Mouse (Mus musculus) c-Kit-positive CD71-positive TER-119-positive erythroid progenitor cells, embryonic 14.5 days (primary cell): ENCODE measurements around the gene Accs.

Experiments used
- DNase-seq: peaks from one replicate; pipeline ENCODE4 v3.0.0-alpha.2; 2013; ENCODE audit warnings: low spot score

Accs gene

GRCm38 (mm10) chr2:93851303-93851702 lies 1.6 kb upstream of the Accs start:
- DNase-seq: no peak

DNA sequence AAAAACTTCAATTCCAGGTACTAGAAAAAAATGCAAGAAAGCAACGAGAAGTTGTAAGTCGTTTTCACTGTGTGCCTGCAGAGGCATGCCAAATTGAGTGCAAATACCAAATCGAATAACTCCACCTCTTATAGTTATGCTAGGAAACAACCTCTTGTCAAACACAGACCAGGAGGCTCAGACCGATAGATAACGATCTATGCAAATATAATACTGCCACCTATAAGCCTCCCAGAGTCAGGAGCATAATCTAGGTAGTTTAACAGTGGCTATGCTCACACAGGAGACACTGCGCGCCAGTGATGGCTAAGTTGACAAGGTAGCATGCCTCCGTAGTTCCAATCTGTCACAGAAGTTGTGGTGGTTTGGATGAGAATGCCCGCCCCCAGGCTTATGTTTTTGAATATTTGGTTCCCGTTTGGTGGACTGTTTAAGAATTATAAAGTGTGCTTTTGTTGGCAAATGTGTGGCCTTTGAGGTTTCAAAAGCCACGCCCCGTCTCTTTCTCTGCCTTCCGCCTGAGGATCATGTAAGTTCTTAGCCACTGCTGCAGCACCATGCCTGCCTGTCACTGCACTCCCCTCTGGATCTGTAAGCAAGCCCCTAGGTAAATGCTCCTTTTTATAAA lies 688 bp upstream of the Accs start:
- DNase-seq: no peak

GRCm38 (mm10) chr2:93841349-93841748 lies 8.4 kb downstream of the Accs start:
- DNase-seq: no peak

- no peak for DNase-seq
These were observed 9.6 kb downstream of the Accs start for GRCm38 (mm10) chr2:93840109-93840508.

DNA sequence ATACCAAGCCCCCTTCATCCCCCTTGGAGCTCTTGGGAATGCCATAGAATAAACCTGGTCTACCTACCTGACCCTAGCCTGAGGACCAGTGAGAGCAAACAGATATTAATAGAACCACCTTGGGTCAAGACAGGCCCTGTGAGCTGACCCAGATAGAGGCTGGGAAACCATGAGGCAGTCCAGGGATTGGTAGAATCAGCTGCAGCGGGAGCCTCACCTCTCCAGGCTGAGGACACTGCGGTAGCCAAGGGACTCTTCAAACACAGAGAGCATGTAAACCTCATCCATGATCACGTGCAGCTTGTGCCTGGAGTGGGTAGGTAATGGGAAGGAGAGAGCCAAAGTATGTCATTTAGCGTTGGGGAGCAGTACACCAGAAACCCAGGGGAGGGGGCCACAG lies 10.8 kb downstream of the Accs start:
- DNase-seq: no peak

- DNase-seq: no peak
These were observed 13.4 kb downstream of the Accs start for GRCm38 (mm10) chr2:93836232-93836785.

GRCm38 (mm10) chr2:93835596-93835995 lies 14.1 kb downstream of the Accs start:
- DNase-seq: no peak

GRCm38 (mm10) chr2:93823519-93823918 lies 26.2 kb downstream of the Accs start:
- DNase-seq: peak; percentile 90

- DNase-seq: peak; percentile 77
These were observed 27.5 kb downstream of the Accs start, which contains the start of gene Ext2 for GRCm38 (mm10) chr2:93822045-93822749. TSS of gene Ext2 (minus strand) at chr2:93822568.

DNA sequence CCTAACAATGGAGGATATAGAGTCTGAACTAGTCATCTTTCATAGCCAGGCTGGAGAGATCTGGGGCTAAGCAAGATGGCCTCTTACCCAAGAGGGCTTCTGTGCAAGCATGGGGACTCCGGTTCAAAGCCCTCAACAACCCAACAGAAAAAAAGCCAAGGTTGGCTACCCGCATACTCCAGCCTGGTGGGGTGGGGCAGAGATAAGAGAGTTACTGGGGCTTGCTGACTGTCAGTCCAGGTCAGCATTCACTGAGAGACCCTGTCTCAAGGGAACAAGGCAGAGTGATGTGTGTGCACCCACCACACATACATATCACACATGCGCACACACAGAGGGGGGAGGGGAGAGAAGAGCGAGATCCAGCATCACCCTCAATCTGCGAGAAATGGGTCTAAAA lies 32.0 kb downstream of the Accs start:
- peak; percentile 28 for DNase-seq

DNA sequence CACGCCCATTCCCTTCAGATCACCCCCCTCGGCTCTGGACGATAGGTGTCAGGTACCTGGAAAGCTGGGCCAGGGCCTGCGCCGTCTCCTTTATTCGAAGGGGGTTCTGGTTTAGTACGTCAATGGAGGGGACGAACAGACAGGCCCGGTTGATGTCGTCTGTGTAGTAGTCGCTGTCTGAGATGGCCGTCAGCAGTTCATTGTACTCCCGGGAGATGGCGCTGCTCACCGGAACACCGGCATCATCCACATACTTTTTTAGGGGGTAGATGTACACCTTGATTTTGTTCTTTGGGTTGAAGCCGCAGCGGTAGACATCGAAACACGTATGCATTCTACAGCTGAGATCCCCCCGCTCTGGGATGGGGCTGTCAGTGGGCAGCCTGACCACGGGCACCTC lies 36.4 kb downstream of the Accs start:
- no peak for DNase-seq

DNA sequence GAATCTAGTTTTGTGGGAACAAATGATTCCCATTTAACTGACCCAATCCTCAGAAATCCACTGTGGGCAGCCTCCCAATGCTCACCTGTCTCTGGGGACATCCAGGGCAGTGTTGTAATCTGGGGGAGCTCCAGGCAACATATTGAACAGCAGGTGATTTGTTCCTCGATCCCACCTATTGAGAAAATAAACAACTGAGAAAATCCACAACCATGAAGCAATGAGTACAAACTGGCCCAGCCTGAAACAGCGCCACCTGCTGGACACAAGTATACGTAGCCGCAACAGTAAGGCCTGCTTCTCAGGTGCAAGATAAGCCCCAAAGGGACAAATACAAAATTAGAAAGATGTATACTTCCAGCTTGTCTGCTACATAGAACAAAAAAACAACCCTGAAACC lies 37.9 kb downstream of the Accs start:
- peak; percentile 63 for DNase-seq

- no peak for DNase-seq
These were observed 39.8 kb downstream of the Accs start for GRCm38 (mm10) chr2:93809931-93810330.

DNA sequence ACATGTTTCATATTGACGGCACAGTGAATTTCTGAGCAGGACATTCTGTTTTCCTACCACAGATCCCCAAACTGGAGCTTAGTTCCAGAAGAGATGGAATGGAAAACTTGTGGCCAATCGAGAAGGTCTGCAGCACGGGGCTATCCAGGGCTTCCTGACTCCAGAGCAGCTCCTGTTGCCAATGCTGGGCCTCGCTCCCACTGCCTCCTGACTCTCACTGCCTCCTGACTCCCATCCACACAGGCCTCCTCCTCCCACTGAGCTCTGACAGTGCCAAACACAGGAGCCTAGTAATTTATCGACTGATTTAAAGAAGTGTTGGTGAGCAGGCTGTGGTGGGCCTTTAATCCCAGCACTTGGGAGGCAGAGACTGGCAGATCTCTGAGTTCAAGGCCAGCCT lies 41.7 kb downstream of the Accs start:
- DNase-seq: no peak

- DNase-seq: no peak
These were observed 42.3 kb downstream of the Accs start for GRCm38 (mm10) chr2:93807440-93807839.

DNA sequence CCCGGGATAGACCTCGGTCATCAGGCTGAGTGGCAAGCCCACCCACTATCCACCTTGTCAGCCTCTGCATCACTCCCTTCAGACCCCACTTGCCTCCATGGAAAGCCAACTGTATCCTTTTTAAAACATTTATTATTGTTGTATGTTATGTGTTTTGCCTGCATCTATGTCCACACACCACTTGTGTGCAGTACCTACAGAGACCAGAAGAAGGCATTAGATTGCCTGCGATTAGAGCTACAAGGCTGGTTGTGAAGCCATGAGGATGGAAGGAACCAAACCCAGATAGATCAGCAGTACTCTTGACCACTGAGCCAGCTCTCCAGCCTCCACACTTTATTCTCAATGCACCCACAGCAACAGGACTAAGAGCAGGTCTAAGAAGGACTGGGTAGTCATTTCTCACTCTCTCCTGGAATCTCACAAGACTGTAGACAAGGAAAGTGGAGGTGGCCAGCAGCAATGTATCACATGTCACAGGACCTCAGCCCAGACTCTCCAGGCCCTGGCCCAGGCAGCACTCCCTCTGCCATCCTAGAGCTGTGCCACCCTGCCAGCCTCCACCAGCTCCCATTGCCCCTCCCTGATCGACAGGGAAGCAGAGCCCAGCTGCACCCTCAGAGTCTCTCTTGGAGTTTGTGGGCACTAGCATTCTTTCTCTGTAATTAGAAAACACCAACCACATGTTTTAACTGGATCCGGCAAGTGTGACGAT lies 43.1 kb downstream of the Accs start:
- no peak for DNase-seq

- DNase-seq: no peak
These were observed 44.2 kb downstream of the Accs start for GRCm38 (mm10) chr2:93805523-93805922.

GRCm38 (mm10) chr2:93805066-93805465 lies 44.7 kb downstream of the Accs start:
- DNase-seq: peak; percentile 39

DNA sequence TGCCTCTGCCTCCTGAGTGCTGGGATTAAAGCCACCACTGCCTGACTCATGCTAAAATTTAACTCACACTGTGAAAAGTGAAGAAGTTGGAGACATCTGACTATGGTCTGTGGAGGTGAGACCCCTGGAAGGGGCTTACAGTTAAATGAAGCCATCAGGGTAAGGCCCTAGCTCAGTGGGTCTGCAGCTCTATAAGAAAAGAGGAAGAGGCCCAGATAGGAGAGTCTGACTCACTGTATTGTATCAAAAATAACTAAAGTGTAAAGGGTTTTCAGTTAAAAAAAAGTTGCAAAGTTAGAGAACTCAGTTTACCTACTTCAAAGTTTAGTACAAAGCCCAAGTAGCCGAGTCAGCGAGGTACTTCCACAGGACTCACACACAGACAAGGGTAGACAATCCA lies 46.8 kb downstream of the Accs start:
- no peak for DNase-seq

GRCm38 (mm10) chr2:93801097-93801496 lies 48.6 kb downstream of the Accs start:
- DNase-seq: no peak

DNA sequence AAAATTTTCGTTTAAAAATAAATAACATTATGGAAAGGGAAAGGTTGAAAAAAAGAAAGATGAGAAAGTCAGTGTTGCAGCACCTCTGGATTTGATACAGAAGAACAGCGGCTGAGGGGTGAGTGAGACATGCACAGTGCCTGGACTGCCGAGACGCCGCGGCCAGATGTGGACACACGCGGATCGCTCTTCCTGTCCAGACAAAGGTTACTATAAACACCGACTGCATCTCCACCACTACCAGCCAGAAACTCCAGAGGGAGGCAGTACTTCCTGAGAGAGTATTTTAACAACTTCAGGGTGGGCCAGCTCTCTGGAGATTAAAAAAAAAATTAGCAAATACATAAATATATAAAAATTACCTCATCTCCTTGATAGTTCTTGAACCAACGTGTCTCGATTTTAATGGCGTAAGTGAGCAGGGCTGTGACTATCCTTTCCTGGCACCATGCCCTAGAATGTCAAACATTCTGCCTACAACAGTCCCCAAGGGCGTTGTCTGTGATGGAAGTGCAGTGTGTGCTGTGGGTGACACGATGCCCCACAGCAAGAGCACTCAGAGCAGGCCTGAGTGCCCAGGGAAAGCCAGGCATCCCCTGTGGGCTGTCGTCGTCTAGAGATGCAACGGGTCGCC lies 52.5 kb downstream of the Accs start:
- DNase-seq: no peak

DNA sequence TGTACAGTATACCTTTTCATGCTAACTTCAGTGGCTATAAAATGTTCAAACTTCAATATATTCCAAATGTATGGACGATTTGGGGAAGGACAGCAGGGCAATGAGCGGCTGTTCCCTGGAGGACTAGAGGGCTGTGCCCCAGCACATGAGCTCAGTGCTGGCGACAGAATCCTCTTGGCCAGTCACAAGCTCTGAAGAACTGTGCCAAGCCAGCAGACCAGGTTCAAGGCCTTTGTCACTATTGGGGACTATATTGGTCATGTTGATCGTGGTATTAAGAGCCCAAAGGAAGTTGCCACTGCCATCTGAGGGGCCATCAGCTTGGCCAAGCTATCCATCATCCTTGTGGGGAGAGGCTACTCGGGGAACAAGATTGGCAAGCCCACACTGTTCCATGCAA lies 55.4 kb downstream of the Accs start:
- no peak for DNase-seq
